Mouse (Mus musculus) 416B (cell line): ENCODE measurements around the gene Vmn2r101.

Experiments used
- DNase-seq: peaks from one replicate; pipeline ENCODE4 v3.0.0; 2011; ENCODE audit warnings: low read depth

Vmn2r101 gene

DNA sequence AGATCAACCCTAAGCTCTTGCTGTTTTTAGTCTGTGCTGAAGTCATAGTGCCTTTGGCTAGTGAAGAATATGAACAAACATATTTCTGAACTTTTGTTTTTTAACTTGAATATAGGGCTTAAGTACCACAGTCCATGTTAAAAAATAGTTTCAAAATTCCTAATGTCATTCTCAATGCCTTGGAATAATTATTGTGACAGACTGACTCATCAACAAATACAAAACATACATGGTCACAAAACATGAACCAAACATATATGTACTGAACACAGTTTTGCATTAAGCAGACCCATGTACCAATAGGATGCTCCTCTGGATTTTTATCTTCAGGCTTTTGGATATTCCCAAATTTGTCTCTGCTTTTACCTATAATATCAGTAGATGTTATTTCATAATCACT is at the start of gene Vmn2r101:
Gene Vmn2r101 (plus strand): TSS at position 301 of the 400 bp plus-strand sequence.
- DNase-seq = no peak

GRCm38 (mm10) chr17:19629328-19629727 is 52.3 kb downstream of the Vmn2r101 start:
- no peak for DNase-seq

- DNase-seq = peak; percentile 27
Measured at GRCm38 (mm10) chr17:19658447-19658846, 81.4 kb downstream of the Vmn2r101 start.

DNA sequence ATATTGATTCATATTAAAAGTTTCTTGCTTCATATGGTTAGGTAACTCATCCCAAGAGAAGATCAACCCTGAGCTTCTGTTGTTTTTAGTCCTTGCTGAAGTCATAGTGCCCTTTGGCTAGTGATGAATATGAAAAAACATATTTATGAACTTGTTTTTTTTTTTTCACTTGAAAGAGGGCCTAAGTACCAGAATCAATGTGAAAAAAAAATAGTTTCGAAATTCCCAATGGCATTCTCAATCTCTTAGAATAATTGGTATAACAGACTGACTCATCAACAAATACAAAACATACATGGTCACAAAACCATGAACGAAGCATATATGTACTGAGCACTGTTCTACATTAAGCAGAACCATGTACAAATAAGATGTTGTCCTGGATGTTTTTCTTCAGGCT is 83.0 kb downstream of the Vmn2r101 start, which contains the start of gene Vmn2r102:
Gene Vmn2r102 (plus strand): TSS at position 301 of the 400 bp plus-strand sequence.
- DNase-seq = no peak
